ENCODE assay signal across 11 mouse cellular contexts in the genomic region with DNA sequence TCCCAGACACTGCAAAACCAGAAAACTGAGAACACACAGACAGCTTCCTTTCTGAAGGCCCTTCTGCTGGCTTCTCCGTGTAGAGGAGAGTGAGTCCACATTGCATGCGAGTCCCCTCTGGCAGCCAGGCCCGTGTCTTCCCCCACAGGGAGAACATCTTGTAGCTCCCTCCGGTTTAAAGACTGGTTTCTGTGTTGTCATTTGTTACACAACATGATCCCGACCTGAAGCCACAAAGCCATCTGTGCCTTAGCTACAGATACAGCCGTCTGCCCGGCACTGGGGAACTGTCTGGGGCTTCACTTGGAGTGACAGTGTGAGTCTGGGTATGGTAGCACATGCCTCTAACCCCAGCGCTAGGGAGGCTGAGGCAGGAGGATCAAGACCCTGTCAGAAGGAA. TPM values are rescaled to one million over a fixed set of nuclear protein-coding genes. Genes with fewer than 3 reads are reported as not detected.
DNase-seq lines count a peak whose midpoint lies in the region; ATAC-seq and TF ChIP-seq lines count a peak whose summit lies in the region.
"Had no signal": no experiment of that assay in that cellular context is flagged by ENCODE, and none has a peak within 500 bp of the region (broad histone marks: within the 10 kb centered on the region; RNA-seq: fewer than 3 reads in every experiment).

No protein-coding gene starts in this region.

- no peak for TF ChIP-seq CTCF in olfactory bulb, adult 2 months (IDR thresholded peaks at IDR 0.05; ENCODE audit: insufficient read depth, low read depth, low read length)

- H3K9ac ChIP-seq in liver, embryonic 15.5 days = no peak overlapping the region
- H3K9ac ChIP-seq in liver, embryonic 11.5 days (ENCODE audit: low read depth, low read length) = no peak overlapping the region
- no peak overlapping the region for H3K9ac ChIP-seq in hindbrain, embryonic 15.5 days

- no peaks in the 10 kb centered on the region for H3K9me3 ChIP-seq in liver, embryonic 15.5 days (replicated peaks)
- no peaks in the 10 kb centered on the region for H3K9me3 ChIP-seq in liver, embryonic 11.5 days (ENCODE audit: control insufficient read depth, low read length)
- no peaks in the 10 kb centered on the region for H3K9me3 ChIP-seq in hindbrain, embryonic 15.5 days

- H3K36me3 ChIP-seq in liver, embryonic 15.5 days (replicated peaks) = 0 out of 2 replicates have a peak, but pooled peaks cover 2% of the 10 kb centered on the region
- no peaks in the 10 kb centered on the region; the same call in 1 of the 2 replicates for H3K36me3 ChIP-seq in liver, embryonic 11.5 days (ENCODE audit: control insufficient read depth, insufficient read depth, low read length)
- H3K36me3 ChIP-seq in hindbrain, embryonic 15.5 days = no peaks in the 10 kb centered on the region

- ATAC-seq in liver, embryonic 15.5 days (ENCODE audit: insufficient read depth) = no peak
- no peak for ATAC-seq in liver, embryonic 11.5 days (replicated peaks; ENCODE audit: low FRiP score)
- no peak for ATAC-seq in hindbrain, embryonic 15.5 days (ENCODE audit: low FRiP score, low read depth)

- no peak overlapping the region for H3K4me3 ChIP-seq in liver, embryonic 15.5 days (replicated peaks)
- no peak overlapping the region for H3K4me3 ChIP-seq in liver, embryonic 11.5 days (ENCODE audit: low read depth, low read length)
- no peak overlapping the region for H3K4me3 ChIP-seq in hindbrain, embryonic 15.5 days
- H3K4me3 ChIP-seq in olfactory bulb, adult 2 months (ENCODE audit: insufficient read depth, low read depth, low read length) = no peak overlapping the region

- peak overlapping the region; percentile 6; the same call in 1 of the 2 replicates for H3K27ac ChIP-seq in liver, embryonic 15.5 days (replicated peaks)
- no peak overlapping the region for H3K27ac ChIP-seq in liver, embryonic 11.5 days (ENCODE audit: low read depth, low read length)
- H3K27ac ChIP-seq in hindbrain, embryonic 15.5 days (replicated peaks) = peak overlapping the region; percentile 65
- H3K27ac ChIP-seq in olfactory bulb, adult 2 months (ENCODE audit: insufficient read depth, low read depth, low read length) = peak overlapping the region; percentile 25; the same call in 1 of the 2 replicates
- H3K27ac ChIP-seq: kidney, postnatal 0 days had no signal

- TF ChIP-seq POLR2A in olfactory bulb, adult 2 months (IDR thresholded peaks at IDR 0.05; ENCODE audit: insufficient read depth, low read depth, low read length) = no peak

- H3K4me2 ChIP-seq in liver, embryonic 15.5 days = no peak overlapping the region
- H3K4me2 ChIP-seq in liver, embryonic 11.5 days = no peak overlapping the region
- H3K4me2 ChIP-seq in hindbrain, embryonic 15.5 days = no peak overlapping the region

- WGBS in liver, embryonic 15.5 days (ENCODE audit: insufficient replicate concordance) = 27% methylated on average over 8 of the region's 8 CpGs
- WGBS in liver, embryonic 11.5 days = 46% methylated on average over 8 of the region's 8 CpGs
- 42% methylated on average over 8 of the region's 8 CpGs for WGBS in hindbrain, embryonic 15.5 days
- WGBS in olfactory bulb, adult 2 months = 47% methylated on average over 8 of the region's 8 CpGs

- no peaks in the 10 kb centered on the region for H3K27me3 ChIP-seq in liver, embryonic 15.5 days
- H3K27me3 ChIP-seq in liver, embryonic 11.5 days (replicated peaks; ENCODE audit: control insufficient read depth, insufficient read depth, low read length) = no peaks in the 10 kb centered on the region
- no peaks in the 10 kb centered on the region for H3K27me3 ChIP-seq in hindbrain, embryonic 15.5 days

- peaks cover 76% of the 10 kb centered on the region for H3K4me1 ChIP-seq in liver, embryonic 15.5 days (replicated peaks)
- H3K4me1 ChIP-seq in liver, embryonic 11.5 days (replicated peaks; ENCODE audit: control insufficient read depth, insufficient read depth, low read length) = peaks cover 55% of the 10 kb centered on the region
- peaks cover 74% of the 10 kb centered on the region for H3K4me1 ChIP-seq in hindbrain, embryonic 15.5 days (replicated peaks)
- peaks cover 46% of the 10 kb centered on the region for H3K4me1 ChIP-seq in olfactory bulb, adult 2 months (ENCODE audit: control insufficient read depth, insufficient read depth, low read length)

- no peak for DNase-seq in liver, embryonic 11.5 days (ENCODE audit: low spot score)
- DNase-seq in cerebellum, postnatal 14 days = peak; percentile 40 to 53
- DNase-seq in ovary, postnatal 10 days (ENCODE audit: low spot score) = no peak
- DNase-seq in embryo, embryonic 9.5 days (ENCODE audit: extremely low spot score) = no peak
- no peak for DNase-seq in adrenal gland, adult 8-10 months
- DNase-seq: adrenal gland, adult 2 months; thymus, postnatal 25 days had no signal

RNA-seq across cellular contexts. Expression of a gene that starts 42.1 kb away (rescaled TPM):
- polyA plus RNA-seq in liver, embryonic 15.5 days (2015; fragmentation: Nextera tagmentation; extraction: Ambion mirVana) = 11.4 TPM in 2 replicates
- polyA plus RNA-seq in liver, embryonic 11.5 days (2014; fragmentation: Nextera tagmentation; extraction: Ambion mirVana) = 11.5 and 13.4 TPM in 2 replicates
- polyA plus RNA-seq in hindbrain, embryonic 15.5 days (2015; fragmentation: Nextera tagmentation; extraction: Ambion mirVana) = 18.9 and 19.8 TPM in 2 replicates
- not detected in 2 replicates for polyA plus RNA-seq in olfactory bulb, adult 2 months (2012; ENCODE audit: insufficient read depth, insufficient read length, low replicate concordance, missing spikeins)
- total RNA-seq in adrenal gland, adult 8-10 months (2022) = 1,000 to 10,000 TPM; 1,088 to 1,472 (median 1,425) TPM

Comparison
In these comparisons a context has a peak if more than half of its experiments do, and no peak if none do; other contexts are left out.
1. DNase-seq: peak in cerebellum, postnatal 14 days (2 of 2); none in liver, embryonic 11.5 days (single experiment), ovary, postnatal 10 days (single experiment), embryo, embryonic 9.5 days (single experiment) and adrenal gland, adult 8-10 months (single experiment).